Mouse (Mus musculus): ENCODE results near the gene Tns2.

DNA sequence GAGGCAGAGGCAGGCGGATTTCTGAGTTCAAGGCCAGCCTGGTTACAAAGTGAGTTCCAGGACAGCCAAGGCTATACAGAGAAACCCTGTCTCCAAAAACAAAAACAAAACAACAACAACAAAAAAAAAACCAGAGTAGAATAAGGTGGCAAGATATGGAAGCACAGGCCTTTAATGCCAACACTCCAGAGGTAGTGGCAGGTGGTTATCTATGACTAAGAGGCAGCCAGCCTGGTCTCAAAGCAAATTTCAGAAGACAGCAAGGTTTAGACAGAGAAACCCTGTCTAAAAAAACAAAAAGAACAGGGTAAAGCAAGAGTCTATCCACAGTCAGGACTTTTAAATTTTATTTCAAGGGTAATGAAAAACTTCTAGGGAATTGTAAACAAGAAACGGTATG lies 34.5 kb downstream of the Tns2 start:
- no peak for TF ChIP-seq POLR2A (IDR thresholded peaks at IDR 0.05; ENCODE audit: borderline replicate concordance, low read depth, low read length)
- TF ChIP-seq CTCF (IDR thresholded peaks at IDR 0.05; ENCODE audit: low read depth, low read length): no peak

Data from bone marrow macrophage, adult 2 months (primary cell).